ENCODE assay signal across 8 mouse cellular contexts in genomic region chr6:31544318-31544717, GRCm38 (mm10). TPM values are rescaled to one million over a fixed set of nuclear protein-coding genes. Genes with fewer than 3 reads are reported as not detected.
DNase-seq lines count a peak whose midpoint lies in the region; ATAC-seq and TF ChIP-seq lines count a peak whose summit lies in the region.
"Had no signal": no experiment of that assay in that cellular context is flagged by ENCODE, and none has a peak within 500 bp of the region (broad histone marks: within the 10 kb centered on the region; RNA-seq: fewer than 3 reads in every experiment).

No protein-coding gene starts in this region.

- H3K4me2 ChIP-seq in heart, embryonic 15.5 days = peak overlapping the region; percentile 41
- peak overlapping the region; percentile 18; the same call in 1 of the 2 replicates for H3K4me2 ChIP-seq in kidney, postnatal 0 days (ENCODE audit: low read length)
- H3K4me2 ChIP-seq in stomach, embryonic 16.5 days (ENCODE audit: low read depth, low read length) = no peak overlapping the region

- H3K36me3 ChIP-seq in megakaryocyte, embryonic 14.5 days (replicated peaks; ENCODE audit: low read length) = peaks cover 97% of the 10 kb centered on the region
- no peaks in the 10 kb centered on the region for H3K36me3 ChIP-seq in heart, embryonic 15.5 days
- H3K36me3 ChIP-seq in kidney, postnatal 0 days (ENCODE audit: insufficient read depth, low read length) = no peaks in the 10 kb centered on the region
- H3K36me3 ChIP-seq in stomach, embryonic 16.5 days (ENCODE audit: control insufficient read depth, insufficient read depth, low read length) = no peaks in the 10 kb centered on the region

- ATAC-seq in megakaryocyte, adult 5-6 weeks (ENCODE audit: poor library complexity, severe bottlenecking) = no peak
- ATAC-seq in heart, embryonic 15.5 days (replicated peaks; ENCODE audit: insufficient number of reproducible peaks, insufficient read depth, low FRiP score, low read depth) = peak; percentile 66
- no peak for ATAC-seq in kidney, postnatal 0 days (replicated peaks; ENCODE audit: low FRiP score, low read depth)
- no peak for ATAC-seq in stomach, embryonic 16.5 days (ENCODE audit: insufficient read depth, low FRiP score)

- H3K4me1 ChIP-seq in megakaryocyte, embryonic 14.5 days = peaks cover 99% of the 10 kb centered on the region
- peaks cover 24% of the 10 kb centered on the region for H3K4me1 ChIP-seq in heart, embryonic 15.5 days (replicated peaks)
- peaks cover 6% of the 10 kb centered on the region; the same call in 1 of the 2 replicates for H3K4me1 ChIP-seq in kidney, postnatal 0 days (replicated peaks; ENCODE audit: insufficient read depth, low read length)
- 0 out of 2 replicates have a peak, but pooled peaks cover under 1% of the 10 kb centered on the region for H3K4me1 ChIP-seq in stomach, embryonic 16.5 days (ENCODE audit: control insufficient read depth, insufficient read depth, low read length)

- H3K27ac ChIP-seq in heart, embryonic 15.5 days = peak overlapping the region; percentile 75
- H3K27ac ChIP-seq in kidney, postnatal 0 days = peak overlapping the region; percentile 75
- H3K27ac ChIP-seq in stomach, embryonic 16.5 days (ENCODE audit: low read length) = 0 out of 2 replicates have a peak overlapping the region, but pooled peaks have one; percentile 2

- 26% methylated on average over 4 of the region's 4 CpGs for WGBS in heart, embryonic 15.5 days
- WGBS in kidney, postnatal 0 days = 53% methylated on average over 4 of the region's 4 CpGs
- 61% methylated on average over 4 of the region's 4 CpGs for whole genome bisulfite sequencing in stomach, embryonic 16.5 days

- no peak for TF ChIP-seq CTCF in kidney, postnatal 0 days (IDR thresholded peaks at IDR 0.05; ENCODE audit: low read depth)

- H3K27me3 ChIP-seq in megakaryocyte, embryonic 14.5 days (replicated peaks) = no peaks in the 10 kb centered on the region
- no peaks in the 10 kb centered on the region for H3K27me3 ChIP-seq in heart, embryonic 15.5 days
- no peaks in the 10 kb centered on the region for H3K27me3 ChIP-seq in kidney, postnatal 0 days (ENCODE audit: insufficient read depth, low read length)
- H3K27me3 ChIP-seq in stomach, embryonic 16.5 days (ENCODE audit: control insufficient read depth, insufficient read depth, low read length) = no peaks in the 10 kb centered on the region

- H3K4me3 ChIP-seq in megakaryocyte, embryonic 14.5 days (replicated peaks) = peak overlapping the region; percentile 31
- no peak overlapping the region for H3K4me3 ChIP-seq in heart, embryonic 15.5 days
- no peak overlapping the region for H3K4me3 ChIP-seq in kidney, postnatal 0 days (replicated peaks; ENCODE audit: low read depth, low read length)
- H3K4me3 ChIP-seq in stomach, embryonic 16.5 days (replicated peaks; ENCODE audit: low read length) = no peak overlapping the region

- no peak overlapping the region for H3K9ac ChIP-seq in heart, embryonic 15.5 days
- no peak overlapping the region for H3K9ac ChIP-seq in kidney, postnatal 0 days (ENCODE audit: low read depth, low read length)
- H3K9ac ChIP-seq in stomach, embryonic 16.5 days (ENCODE audit: low read length) = no peak overlapping the region

- DNase-seq in kidney, postnatal 0 days (ENCODE audit: low spot score) = peak; percentile 62
- no peak for DNase-seq in layer of hippocampus, adult 18-20 months (ENCODE audit: low spot score in 2 of 2)
- no peak for DNase-seq in MN1 (ENCODE audit: low spot score)
- DNase-seq: gastrocnemius, postnatal 10 days had no signal

- no peaks in the 10 kb centered on the region for H3K9me3 ChIP-seq in megakaryocyte, embryonic 14.5 days
- H3K9me3 ChIP-seq in heart, embryonic 15.5 days (replicated peaks) = no peaks in the 10 kb centered on the region
- no peaks in the 10 kb centered on the region for H3K9me3 ChIP-seq in kidney, postnatal 0 days (replicated peaks; ENCODE audit: low read length)
- no peaks in the 10 kb centered on the region for H3K9me3 ChIP-seq in stomach, embryonic 16.5 days (replicated peaks; ENCODE audit: control insufficient read depth, low read length)

RNA-seq across cellular contexts. Expression of gene Podxl, which starts 19.5 kb away (rescaled TPM):
- 27.7 and 50.7 TPM in 2 replicates for polyA plus RNA-seq in megakaryocyte, embryonic 14.5 days (2012; ENCODE audit: insufficient read depth, low replicate concordance)
- not detected in 2 replicates for total RNA-seq in megakaryocyte, adult 5-6 weeks (2015)
- not detected in 2 replicates for total RNA-seq in megakaryocyte, adult 5-6 weeks (2017)
- 17.5 and 20.7 TPM in 2 replicates for polyA plus RNA-seq in heart, embryonic 15.5 days (2015; fragmentation: Nextera tagmentation; extraction: Ambion mirVana)
- 83.3 and 85.5 TPM in 2 replicates for polyA plus RNA-seq in kidney, postnatal 0 days (2015; fragmentation: Nextera tagmentation; extraction: Ambion mirVana)
- polyA plus RNA-seq in stomach, embryonic 16.5 days (2015; fragmentation: Nextera tagmentation; extraction: Ambion mirVana) = 17.0 and 18.5 TPM in 2 replicates
- 10 to 100 TPM; 13.1 to 16.6 TPM for total RNA-seq in layer of hippocampus, adult 18-20 months (2021)

Comparison
In these comparisons a context has a peak if more than half of its experiments do, and no peak if none do; other contexts are left out.
1. H3K27ac ChIP-seq: peak in every context shown above with its lines; median percentile 75 in heart, embryonic 15.5 days; 75 in kidney, postnatal 0 days; 2 in stomach, embryonic 16.5 days.